Mouse (Mus musculus): ENCODE results near the gene Cd59b.

- no peak for TF ChIP-seq CTCF (IDR thresholded peaks at IDR 0.05 in 2 of 3, conservative IDR thresholded peaks at IDR 0.05 in 1 of 3; ENCODE audit: control insufficient read depth in 1 of 3, insufficient read depth in 1 of 3, low read depth in 2 of 3, low read length in 3 of 3, poor library complexity in 1 of 3, severe bottlenecking in 1 of 3)
- TF ChIP-seq MXI1 (IDR thresholded peaks at IDR 0.05; ENCODE audit: low read depth, low read length), result no peak
- TF ChIP-seq POLR2A (IDR thresholded peaks at IDR 0.05; ENCODE audit: control insufficient read depth in 1 of 2, insufficient read depth in 1 of 2, low read depth in 1 of 2, low read length in 2 of 2, poor library complexity in 1 of 2), result no peak
- TF ChIP-seq GATA1 (IDR thresholded peaks at IDR 0.05; ENCODE audit: low read depth, low read length), result no peak
- no peak for TF ChIP-seq KAT2A (conservative IDR thresholded peaks at IDR 0.05; ENCODE audit: low read depth, low read length)
- TF ChIP-seq NRF1 (IDR thresholded peaks at IDR 0.05; ENCODE audit: insufficient read depth, low read depth, low read length, poor library complexity, severe bottlenecking), result no peak
- TF ChIP-seq NELFE (IDR thresholded peaks at IDR 0.05; ENCODE audit: low read depth, low read length), result no peak
Observed at GRCm38 (mm10) chr2:104119097-104119496, 49.4 kb downstream of the Cd59b start.

Data from MEL (cell line).